Mouse (Mus musculus) kidney, embryonic 15.5 days (tissue): ENCODE measurements at regions not wholly inside any gene's neighbourhood (a gene's known extent, or its start where the extent isn't known, plus 50 kb on each side); places are given as distances from the start of the nearest gene placed in this dataset.
"Not testable (repeated sequence)": the region's sequence is repeated elsewhere in the genome, so short reads cannot be mapped to it uniquely, and the experiment has no call there.

Source experiments
- ATAC-seq: fragments of 200-750 bp; cut with Nextera tagmentation; replicated peaks from 2 replicates; pipeline ENCODE4 v1.8.0; 2017; ENCODE audit warnings: moderate TSS enrichment; ENCODE audit not compliant: low FRiP score
- H3K27ac ChIP-seq: fragments of 300-500 bp; sonication (generic); 2 replicates; pipeline ENCODE4 v1.5.1; 2015; ENCODE audit warnings: mild to moderate bottlenecking, inconsistent platforms
- H3K27me3 ChIP-seq: fragments of 300-500 bp; sonication (generic); 2 replicates; pipeline ENCODE4 v1.6.1; 2015; ENCODE audit warnings: inconsistent platforms
- H3K36me3 ChIP-seq: fragments of 300-500 bp; sonication (generic); 2 replicates; pipeline ENCODE4 v1.6.1; 2015; ENCODE audit warnings: inconsistent platforms
- H3K4me1 ChIP-seq: fragments of 300-500 bp; sonication (generic); 2 replicates; pipeline ENCODE4 v1.6.1; 2015; ENCODE audit warnings: inconsistent platforms
- H3K4me2 ChIP-seq: fragments of 300-500 bp; sonication (generic); 2 replicates; pipeline ENCODE4 v1.6.1; 2015; ENCODE audit warnings: moderate library complexity, mild to moderate bottlenecking, inconsistent platforms
- H3K4me3 ChIP-seq: fragments of 300-500 bp; sonication (generic); replicated peaks from 2 replicates; pipeline ENCODE4 v1.5.1; 2015; ENCODE audit warnings: mild to moderate bottlenecking, inconsistent platforms
- H3K9ac ChIP-seq: fragments of 300-500 bp; sonication (generic); 2 replicates; pipeline ENCODE4 v1.6.1; 2015; ENCODE audit warnings: mild to moderate bottlenecking, inconsistent platforms
- H3K9me3 ChIP-seq: fragments of 300-500 bp; sonication (generic); replicated peaks from 2 replicates; pipeline ENCODE4 v1.6.1; 2016; ENCODE audit warnings: inconsistent platforms
- WGBS: fragments of 180-500 bp; shearing (Covaris S2); methylation state at CpG from one replicate; pipeline ENCODE4 v1.1.7; 2015; ENCODE audit warnings: mixed read lengths; 5-methylcytosine and 5-hydroxymethylcytosine counted together

- not testable (repeated sequence) for H3K4me2 ChIP-seq, H3K9me3 ChIP-seq, H3K4me1 ChIP-seq, H3K27ac ChIP-seq, H3K36me3 ChIP-seq, ATAC-seq, H3K9ac ChIP-seq, H3K4me3 ChIP-seq, H3K27me3 ChIP-seq
- 71% methylated on average over 2 of the region's 2 CpGs for WGBS
Measured at GRCm38 (mm10) chr12:3188734-3189275, 121.0 kb downstream of the Rab10 start.

GRCm38 (mm10) chr12:3188137-3188536, 121.6 kb downstream of the Rab10 start:
- ATAC-seq = no peak
- H3K36me3 ChIP-seq = no peaks in the 10 kb centered on the region
- no peak overlapping the region for H3K9ac ChIP-seq
- H3K4me1 ChIP-seq = no peaks in the 10 kb centered on the region
- no peak overlapping the region for H3K4me2 ChIP-seq
- H3K4me3 ChIP-seq = no peak overlapping the region
- no peak overlapping the region for H3K27ac ChIP-seq
- no peaks in the 10 kb centered on the region for H3K27me3 ChIP-seq
- no peaks in the 10 kb centered on the region for H3K9me3 ChIP-seq

GRCm38 (mm10) chr12:3173325-3173724, 136.4 kb downstream of the Rab10 start:
- H3K9ac ChIP-seq = no peak overlapping the region
- no peaks in the 10 kb centered on the region for H3K4me1 ChIP-seq
- ATAC-seq = no peak
- H3K9me3 ChIP-seq = no peaks in the 10 kb centered on the region
- 83% methylated on average over 2 of the region's 2 CpGs for WGBS
- H3K4me2 ChIP-seq = no peak overlapping the region
- no peaks in the 10 kb centered on the region for H3K27me3 ChIP-seq
- H3K27ac ChIP-seq = no peak overlapping the region
- H3K4me3 ChIP-seq = no peak overlapping the region
- no peaks in the 10 kb centered on the region for H3K36me3 ChIP-seq

GRCm38 (mm10) chr12:3169705-3170287, 140.0 kb downstream of the Rab10 start:
- not testable (repeated sequence) for H3K36me3 ChIP-seq, H3K4me2 ChIP-seq, H3K4me1 ChIP-seq, H3K27me3 ChIP-seq, H3K4me3 ChIP-seq, H3K9me3 ChIP-seq, H3K27ac ChIP-seq, H3K9ac ChIP-seq
- 33% methylated on average over 8 of the region's 8 CpGs for WGBS
- peak; percentile 64; the same call in 1 of the 2 replicates for ATAC-seq

GRCm38 (mm10) chr12:3161666-3162065, 148.1 kb downstream of the Rab10 start:
- H3K4me3 ChIP-seq, H3K36me3 ChIP-seq, ATAC-seq, H3K4me1 ChIP-seq, H3K27ac ChIP-seq, H3K9ac ChIP-seq, H3K4me2 ChIP-seq, H3K9me3 ChIP-seq, H3K27me3 ChIP-seq: not testable (repeated sequence)
- 76% methylated on average over 6 of the region's 6 CpGs for WGBS

- not testable (repeated sequence) for H3K27me3 ChIP-seq, H3K4me2 ChIP-seq, H3K27ac ChIP-seq, H3K4me3 ChIP-seq, H3K9me3 ChIP-seq, H3K9ac ChIP-seq, H3K36me3 ChIP-seq, H3K4me1 ChIP-seq, ATAC-seq
- WGBS = 68% methylated on average over 2 of the region's 2 CpGs
Measured at GRCm38 (mm10) chr12:3158771-3159170, 151.0 kb downstream of the Rab10 start.

GRCm38 (mm10) chr12:3153705-3154104, 156.1 kb downstream of the Rab10 start:
- WGBS = 69% methylated on average over 7 of the region's 7 CpGs
- not testable (repeated sequence) for H3K9me3 ChIP-seq, H3K27me3 ChIP-seq, H3K4me2 ChIP-seq, ATAC-seq, H3K9ac ChIP-seq, H3K4me3 ChIP-seq, H3K36me3 ChIP-seq, H3K4me1 ChIP-seq, H3K27ac ChIP-seq

- not testable (repeated sequence) for H3K4me1 ChIP-seq, H3K27me3 ChIP-seq, ATAC-seq, H3K9ac ChIP-seq, H3K4me2 ChIP-seq, H3K36me3 ChIP-seq, H3K4me3 ChIP-seq, H3K9me3 ChIP-seq, H3K27ac ChIP-seq
Measured at GRCm38 (mm10) chr12:3132553-3132952, 177.2 kb downstream of the Rab10 start.

GRCm38 (mm10) chr12:3131149-3131751, 178.5 kb downstream of the Rab10 start:
- not testable (repeated sequence) for H3K27me3 ChIP-seq, ATAC-seq, H3K4me1 ChIP-seq, H3K9ac ChIP-seq, H3K4me2 ChIP-seq, H3K27ac ChIP-seq, H3K36me3 ChIP-seq, H3K9me3 ChIP-seq, H3K4me3 ChIP-seq
- WGBS = 49% methylated on average over 6 of the region's 6 CpGs

- 68% methylated on average over 1 of the region's 1 CpGs for WGBS
- not testable (repeated sequence) for H3K9me3 ChIP-seq, H3K27ac ChIP-seq, H3K4me3 ChIP-seq, H3K4me2 ChIP-seq, ATAC-seq, H3K36me3 ChIP-seq, H3K27me3 ChIP-seq, H3K4me1 ChIP-seq, H3K9ac ChIP-seq
Measured at GRCm38 (mm10) chr12:3127336-3127735, 182.4 kb downstream of the Rab10 start.

- no peak for ATAC-seq
- H3K4me1 ChIP-seq = no peaks in the 10 kb centered on the region
- H3K36me3 ChIP-seq = no peaks in the 10 kb centered on the region
- H3K4me2 ChIP-seq = no peak overlapping the region
- no peak overlapping the region for H3K9ac ChIP-seq
- H3K27ac ChIP-seq = no peak overlapping the region
- no peak overlapping the region for H3K4me3 ChIP-seq
- H3K9me3 ChIP-seq = no peaks in the 10 kb centered on the region
- WGBS = 69% methylated on average over 1 of the region's 1 CpGs
- no peaks in the 10 kb centered on the region for H3K27me3 ChIP-seq
Measured at GRCm38 (mm10) chr12:3124036-3124435, 185.7 kb downstream of the Rab10 start.

GRCm38 (mm10) chr12:3110589-3110988, 199.2 kb downstream of the Rab10 start:
- not testable (repeated sequence) for ATAC-seq, H3K4me1 ChIP-seq, H3K9me3 ChIP-seq, H3K36me3 ChIP-seq, H3K9ac ChIP-seq, H3K4me3 ChIP-seq, H3K27me3 ChIP-seq, H3K27ac ChIP-seq, H3K4me2 ChIP-seq
- WGBS = 73% methylated on average over 11 of the region's 11 CpGs

GRCm38 (mm10) chr12:3109671-3110070, 200.1 kb downstream of the Rab10 start:
- 82% methylated on average over 5 of the region's 5 CpGs for WGBS
- not testable (repeated sequence) for H3K4me3 ChIP-seq, H3K4me2 ChIP-seq, H3K27ac ChIP-seq, H3K36me3 ChIP-seq, ATAC-seq, H3K4me1 ChIP-seq, H3K9ac ChIP-seq, H3K9me3 ChIP-seq, H3K27me3 ChIP-seq
